Mouse (Mus musculus) liver, adult (tissue): ENCODE measurements around the gene Il18rap.

Experiments
- GATA4 ChIP-seq: IDR thresholded peaks from 2 replicates; pipeline ENCODE4 v1.6.1; 2014; ENCODE audit warnings: mild to moderate bottlenecking, low read length; ENCODE audit not compliant: insufficient replicate concordance

Gene Il18rap

DNA sequence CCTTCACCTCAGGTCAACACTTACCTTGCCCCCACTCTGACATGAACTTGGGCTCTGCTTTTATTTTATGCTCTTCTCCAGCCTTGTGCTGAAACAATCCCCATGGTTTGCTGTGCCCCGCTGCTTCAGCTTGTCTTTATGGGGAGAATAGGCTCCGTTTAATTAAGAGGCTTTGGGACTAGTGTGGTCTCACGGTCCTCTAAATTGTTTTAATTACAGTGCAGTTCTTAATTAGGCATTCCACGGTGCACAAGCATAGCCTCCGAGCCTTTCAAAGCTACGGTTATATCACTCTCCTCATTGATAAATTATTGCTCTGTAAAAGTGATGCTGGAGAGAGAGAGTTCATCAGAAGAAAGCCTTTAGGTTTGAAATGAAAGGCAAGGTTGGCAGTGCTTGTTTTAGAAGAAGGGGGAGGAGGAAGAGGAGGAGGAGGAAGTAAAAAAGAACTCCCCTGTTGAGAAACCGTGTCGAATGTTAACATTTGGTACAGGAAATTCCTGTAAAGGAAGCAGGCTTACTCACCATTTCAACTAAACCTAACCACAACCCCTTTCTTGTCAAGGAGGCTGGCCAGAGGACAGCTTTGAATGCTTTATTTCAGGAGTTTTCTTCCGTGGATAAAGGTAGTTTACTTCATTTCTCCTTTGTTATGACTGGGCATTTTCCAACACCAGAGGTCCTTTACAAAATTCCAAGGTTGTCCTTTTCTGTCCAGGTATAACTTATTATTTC, at the start of gene Il18rap:
TSS of gene Il18rap (plus strand) at position 512 of the 735 bp plus-strand sequence.
- TF ChIP-seq GATA4, result no peak

DNA sequence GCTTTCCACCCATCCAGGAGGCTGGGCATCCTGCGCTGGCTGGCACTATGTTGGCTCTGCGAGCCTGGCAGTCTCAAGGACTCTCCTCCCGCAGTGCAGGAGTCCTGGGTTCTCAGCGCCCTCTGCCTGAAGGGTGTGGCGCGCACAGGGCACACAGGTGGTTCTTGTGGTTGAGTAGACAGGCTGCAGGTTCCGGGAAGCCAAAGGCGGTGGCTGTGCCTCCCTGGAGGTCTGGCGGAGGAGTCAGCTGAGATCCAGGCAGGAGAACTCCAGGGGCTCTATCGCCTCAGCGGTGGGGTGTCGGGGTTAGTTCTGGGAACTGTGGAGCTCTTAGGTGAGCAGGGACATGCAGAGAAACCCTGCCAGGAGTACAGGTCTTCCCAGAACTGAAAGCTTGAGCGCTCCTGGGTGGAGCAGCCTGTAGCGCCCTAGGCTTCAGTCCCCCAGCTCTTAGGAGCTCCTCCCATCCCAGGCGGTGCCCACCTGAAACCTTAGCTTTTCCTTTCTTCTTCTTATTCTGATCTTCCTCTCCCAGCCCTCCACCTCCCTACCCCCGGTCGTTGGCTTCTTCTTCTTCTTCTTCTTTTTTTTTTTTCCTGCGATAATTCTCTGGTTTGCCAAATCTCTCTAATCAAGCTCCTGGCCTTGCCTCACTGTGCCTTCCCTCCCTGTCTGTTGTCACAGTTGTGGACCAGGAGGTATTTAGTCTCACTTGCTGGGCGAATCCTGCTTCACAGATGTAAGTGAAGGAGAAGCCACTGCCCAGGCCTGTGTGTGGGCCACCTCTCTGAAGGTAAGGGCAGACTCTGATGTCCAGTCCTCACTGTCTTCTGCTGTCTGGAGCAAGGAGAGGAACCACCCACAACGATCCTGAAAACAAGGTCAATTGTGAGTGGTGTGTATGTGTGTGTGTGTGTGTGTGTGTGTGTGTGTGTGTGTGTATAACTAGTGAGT, 49.4 kb upstream of the Il18rap start, which contains the start of gene Il18r1:
TSS of gene Il18r1 (plus strand) at position 76 of the 954 bp plus-strand sequence.
- TF ChIP-seq GATA4, result no peak

DNA sequence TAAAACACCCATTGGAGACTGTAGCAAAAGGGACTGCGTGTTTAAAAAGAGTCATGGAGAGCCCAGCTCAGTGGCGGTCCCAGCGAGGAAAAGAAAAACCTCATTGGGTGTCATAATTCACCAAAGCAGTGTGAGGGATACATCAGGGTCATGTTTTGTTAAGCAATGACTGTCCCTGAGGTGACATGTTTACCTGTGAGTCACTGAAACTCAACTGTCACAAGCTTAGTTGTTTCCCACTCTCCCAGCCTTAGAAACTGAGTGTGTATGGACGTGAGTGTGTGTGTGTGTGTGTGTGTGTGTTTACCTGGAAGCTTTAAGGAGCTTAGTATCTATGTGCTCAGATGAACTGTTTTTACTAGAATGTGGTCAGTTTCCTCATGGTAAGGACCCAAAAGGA, 47.9 kb upstream of the Il18rap start:
- no peak for TF ChIP-seq GATA4

DNA sequence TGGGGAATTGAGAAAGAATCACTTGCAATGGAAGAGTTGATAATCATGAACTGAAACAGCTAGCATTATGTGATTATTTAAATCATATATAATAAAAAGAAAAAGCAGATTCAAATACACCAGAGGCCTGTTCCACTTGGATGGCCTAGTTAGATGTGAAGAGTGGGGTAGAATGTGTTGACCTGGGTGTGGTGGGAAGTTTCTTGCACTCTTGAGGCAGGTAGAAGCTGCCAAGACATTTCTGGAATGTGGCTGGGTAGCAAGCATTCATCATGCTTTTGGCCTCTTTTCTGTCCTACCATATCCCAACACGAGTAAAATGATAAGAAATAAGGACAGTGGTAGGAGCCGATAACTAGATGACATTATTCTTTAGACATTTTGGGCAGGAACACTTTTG, 46.4 kb upstream of the Il18rap start:
- no peak for TF ChIP-seq GATA4

DNA sequence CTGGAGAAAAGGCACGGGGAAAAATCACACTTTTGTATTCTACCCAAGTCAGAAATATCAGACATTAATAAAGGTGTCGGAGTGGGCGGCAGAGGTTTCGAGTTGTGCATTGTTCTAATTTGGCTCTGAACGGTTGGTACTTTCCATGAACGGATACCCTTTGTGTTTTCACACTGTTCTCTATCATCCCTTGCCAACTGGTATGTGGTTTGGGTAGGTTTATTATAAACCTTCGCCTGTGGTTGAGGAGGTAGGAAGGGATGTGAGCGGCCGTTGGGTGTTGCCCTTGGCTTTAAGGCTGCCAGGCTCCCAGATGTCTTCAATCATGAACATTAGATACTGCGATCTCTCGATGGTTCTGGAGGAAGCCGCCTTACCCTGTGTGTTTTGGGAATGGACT, 45.3 kb upstream of the Il18rap start:
- TF ChIP-seq GATA4, result no peak

DNA sequence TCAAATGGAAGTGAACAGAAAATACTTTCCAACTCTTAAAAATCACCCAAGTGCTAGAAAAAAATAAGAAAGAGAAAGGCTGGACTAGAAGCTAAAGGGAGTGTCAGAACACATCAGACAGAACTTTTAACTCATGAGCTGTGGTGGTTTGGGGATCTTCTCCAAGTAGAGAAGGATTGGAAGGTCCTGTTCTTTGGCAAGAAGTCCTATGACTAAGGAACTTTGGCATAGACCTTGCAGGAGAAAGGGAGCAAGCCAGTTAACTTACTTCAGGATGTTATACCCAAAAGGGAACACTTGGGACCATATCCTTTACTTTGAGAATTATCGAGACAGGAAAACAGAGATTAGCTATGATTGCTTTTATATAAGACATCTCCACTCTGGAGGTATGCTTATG, 42.8 kb upstream of the Il18rap start:
- no peak for TF ChIP-seq GATA4

DNA sequence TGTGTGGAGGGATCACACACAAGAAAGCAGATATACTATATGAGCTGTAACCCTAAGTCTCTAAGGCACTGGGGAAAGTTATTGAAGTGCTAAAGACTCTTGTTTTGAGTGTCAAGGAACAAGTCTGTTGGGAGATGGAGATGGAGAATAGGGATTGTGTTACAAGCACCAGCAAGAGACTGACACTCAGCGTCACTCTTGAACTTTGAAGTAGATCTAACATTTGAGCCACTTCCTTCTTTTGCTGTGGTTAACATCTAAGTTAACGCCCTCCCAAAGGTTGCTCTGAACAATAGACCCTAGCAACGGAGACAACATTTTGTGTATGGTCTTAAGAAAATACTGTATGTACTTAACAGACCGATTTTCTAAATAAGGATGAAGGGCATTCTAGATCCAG, 41.5 kb upstream of the Il18rap start:
- no peak for TF ChIP-seq GATA4

DNA sequence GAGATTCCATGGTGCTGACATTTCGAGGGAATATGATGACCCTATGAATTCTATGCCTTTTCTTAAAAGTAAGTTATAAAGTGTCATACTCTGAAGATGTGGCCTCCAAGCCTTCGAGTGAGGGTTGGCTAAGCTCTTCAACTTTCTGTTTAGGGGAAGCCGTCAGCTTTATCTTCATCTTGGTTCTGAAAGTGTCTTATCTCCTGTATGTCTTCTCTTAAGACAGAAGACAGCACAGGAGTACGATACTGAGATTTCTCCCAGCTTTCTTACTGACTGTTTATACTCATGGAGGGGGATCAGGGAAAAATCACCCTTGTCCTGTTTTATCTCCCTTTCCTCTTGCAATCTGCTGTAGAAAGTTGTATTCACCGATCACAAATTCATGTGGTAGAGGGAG, 40.8 kb upstream of the Il18rap start:
- no peak for TF ChIP-seq GATA4

DNA sequence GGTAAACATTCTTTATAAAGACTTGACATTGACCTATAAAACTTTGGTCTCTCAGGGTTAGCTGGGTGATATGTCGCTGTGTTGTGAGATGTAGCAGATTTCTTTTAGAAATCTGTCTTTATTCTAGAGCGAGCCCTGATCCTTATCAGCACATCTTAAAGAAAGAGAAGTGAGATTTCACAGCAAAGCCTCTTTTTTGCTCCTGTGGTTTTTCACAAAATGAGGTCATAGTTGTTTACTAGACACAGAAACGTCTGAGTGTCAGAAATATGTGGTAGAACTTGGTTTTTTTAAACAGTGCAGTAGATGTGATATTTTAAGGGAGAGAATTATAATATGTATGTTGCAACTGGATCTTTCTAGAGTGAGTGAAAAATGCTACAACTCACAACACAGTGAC, 39.5 kb upstream of the Il18rap start:
- no peak for TF ChIP-seq GATA4

DNA sequence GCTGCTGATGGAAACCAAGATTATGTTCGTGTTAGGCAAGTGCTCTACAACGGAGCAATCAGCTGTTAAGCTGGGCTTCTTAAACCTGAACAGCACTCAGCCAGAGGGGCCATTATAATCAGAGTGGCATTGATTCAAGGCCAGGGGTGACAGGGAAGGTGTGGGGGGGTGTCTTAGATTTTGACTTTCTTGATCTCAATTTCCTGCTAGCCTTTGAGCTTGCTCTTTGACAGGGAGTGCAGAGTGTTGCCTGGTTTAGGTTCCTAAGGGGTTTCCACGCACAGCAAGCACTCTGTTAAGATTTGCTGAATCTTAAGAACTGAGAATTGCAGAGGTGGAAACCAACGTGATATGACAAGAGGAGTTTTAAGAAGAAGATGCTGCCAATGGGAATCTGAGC, 38.4 kb upstream of the Il18rap start:
- TF ChIP-seq GATA4, result no peak

DNA sequence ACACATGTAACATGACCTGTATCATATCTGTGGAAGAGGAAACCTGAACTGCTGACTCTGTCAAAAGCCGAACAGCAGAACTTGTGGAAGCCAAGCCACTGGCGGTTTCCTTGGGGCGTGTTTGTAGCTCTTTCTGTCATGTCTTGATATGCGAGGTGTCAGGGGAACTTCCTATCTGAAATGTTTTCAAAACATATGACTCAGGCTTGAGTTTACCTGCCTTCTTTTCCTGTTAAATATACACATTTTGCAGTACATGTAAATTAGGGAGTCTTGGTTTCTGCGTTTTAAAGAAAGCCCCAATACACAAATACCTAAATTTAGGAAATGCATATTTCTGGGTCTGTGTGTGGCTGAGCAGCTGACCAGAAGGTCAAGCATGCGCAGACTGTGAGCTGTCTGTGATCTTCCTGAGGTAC, 35.6 kb upstream of the Il18rap start:
- no peak for TF ChIP-seq GATA4

DNA sequence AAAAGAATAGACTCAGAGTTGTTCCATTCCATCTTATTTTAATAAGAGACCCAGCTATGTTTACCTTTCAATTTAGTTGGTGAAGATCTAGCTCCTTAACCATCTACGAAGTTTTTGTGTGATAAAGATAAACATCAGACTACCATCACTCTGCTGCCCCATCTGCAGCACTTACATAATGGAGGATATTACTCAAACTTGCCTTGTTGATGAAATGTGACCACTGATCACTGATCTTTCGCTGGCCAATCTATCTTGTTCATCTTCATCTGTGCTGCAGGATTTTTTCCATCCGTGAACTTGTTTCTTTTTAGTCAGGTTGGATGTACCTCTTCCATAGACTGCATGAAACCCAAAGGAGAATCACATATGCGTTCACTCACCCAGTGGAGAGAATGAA, 20.6 kb upstream of the Il18rap start:
- TF ChIP-seq GATA4, result no peak

DNA sequence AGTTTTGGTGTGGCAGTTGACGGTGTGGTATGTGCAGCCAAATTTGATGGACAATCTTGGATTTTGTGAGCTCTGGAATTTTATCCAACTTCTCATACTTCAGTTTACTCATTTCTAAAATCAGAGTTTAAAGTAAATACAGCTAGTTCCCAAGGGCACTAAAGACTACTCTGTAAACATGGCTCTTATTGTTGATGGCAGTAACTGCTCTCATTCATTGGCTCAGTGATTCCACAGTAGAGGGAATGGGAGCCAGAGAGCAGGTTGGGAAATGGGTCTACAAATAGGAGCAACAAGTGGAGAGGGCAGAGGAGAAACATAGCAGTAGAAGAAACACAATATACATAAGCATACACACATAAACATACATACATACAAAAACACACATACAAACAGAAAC, 15.5 kb upstream of the Il18rap start:
- TF ChIP-seq GATA4, result no peak

DNA sequence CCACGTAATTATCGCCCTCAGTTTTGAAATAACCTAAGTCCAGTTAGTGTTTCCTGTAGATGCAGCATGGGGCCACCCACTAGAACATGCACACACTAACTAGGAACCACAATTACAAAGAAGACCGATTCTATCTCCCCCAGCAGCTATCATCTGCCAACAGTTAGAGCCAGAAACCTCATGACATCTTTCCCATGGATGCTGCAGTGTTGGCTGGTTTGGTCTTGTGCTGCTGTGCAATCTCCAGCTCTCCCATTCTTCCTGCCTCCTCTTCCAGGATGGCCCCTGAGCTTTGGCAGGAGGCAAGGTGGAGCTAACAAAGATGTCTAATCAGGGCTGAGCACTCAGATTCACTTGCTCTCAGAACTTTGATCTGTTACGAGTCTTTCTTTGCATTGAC, 14.0 kb upstream of the Il18rap start:
- no peak for TF ChIP-seq GATA4

DNA sequence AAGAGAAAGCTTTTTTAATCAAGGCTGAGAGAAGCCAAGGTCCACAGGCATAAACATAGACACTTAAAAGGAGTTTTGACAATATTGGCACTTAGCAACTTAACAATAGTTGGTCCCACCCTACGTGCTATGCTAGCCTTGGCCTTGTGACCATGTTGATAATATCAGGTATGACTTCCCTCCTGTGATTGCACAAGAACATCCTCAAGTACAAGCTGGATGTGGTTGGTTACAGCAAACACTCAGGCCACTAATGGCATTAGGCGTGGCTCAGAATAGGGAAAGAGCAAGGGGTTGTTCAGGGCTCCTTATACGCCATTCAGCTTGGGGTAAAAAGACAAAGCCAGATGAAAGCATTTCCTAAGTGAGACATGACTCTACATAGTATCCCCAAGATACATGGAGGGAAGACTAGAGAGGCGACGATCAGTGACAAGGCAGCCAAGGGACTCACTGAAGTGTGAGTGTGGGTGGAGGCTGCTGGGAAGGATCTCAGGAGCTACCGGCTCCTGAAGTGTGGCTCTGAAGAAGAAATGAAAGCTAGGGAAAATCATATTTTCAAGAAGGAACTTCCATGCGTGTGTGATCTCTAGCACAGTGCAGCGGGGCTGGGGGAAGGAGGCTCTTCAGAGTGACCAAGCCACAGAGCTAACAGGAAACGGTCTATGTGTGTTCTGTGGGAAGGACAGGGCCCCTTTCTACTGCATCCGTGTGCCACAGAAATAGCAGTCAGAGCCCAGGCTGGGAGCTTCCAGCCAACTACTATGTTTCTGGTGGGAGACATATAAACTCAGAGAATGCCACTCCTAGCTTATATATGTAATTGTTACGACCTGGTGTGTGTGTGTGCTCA, 13.4 kb upstream of the Il18rap start:
- no peak for TF ChIP-seq GATA4
